ENCODE assay signal across 8 mouse cellular contexts in the genomic region with DNA sequence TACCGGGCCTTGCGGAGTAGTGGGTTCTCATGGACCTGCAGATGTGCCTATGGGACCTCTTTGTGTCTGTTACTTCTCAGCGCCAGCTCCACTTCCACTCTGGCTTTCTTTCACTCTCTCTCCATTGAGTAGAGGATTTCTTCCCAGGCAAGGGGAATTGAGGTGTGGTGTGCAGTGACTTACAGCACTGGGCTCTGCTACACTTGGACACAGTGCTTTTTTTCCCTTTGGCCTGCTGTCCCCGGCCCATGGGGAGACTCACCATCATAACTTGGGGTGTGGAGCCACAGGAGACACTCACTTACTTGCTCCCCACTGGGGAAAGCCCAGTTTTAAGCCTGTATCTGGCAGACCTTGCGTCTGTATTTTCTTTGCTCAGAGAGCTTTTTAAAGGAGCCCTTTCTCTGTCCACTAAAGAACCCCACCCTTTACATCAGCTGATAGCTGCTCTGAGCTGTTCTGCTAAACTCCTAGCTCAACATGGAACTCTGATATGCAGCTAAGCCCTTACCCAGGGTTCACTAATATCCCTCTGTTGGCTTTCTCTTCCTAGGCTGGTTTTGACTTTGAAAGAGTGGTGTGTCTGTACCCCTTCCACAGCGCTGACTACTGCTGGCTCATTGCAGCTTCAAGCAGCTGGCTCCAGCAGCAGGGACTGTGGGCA. TPM values are rescaled to one million over a fixed set of nuclear protein-coding genes. Genes with fewer than 3 reads are reported as not detected.
DNase-seq lines count a peak whose midpoint lies in the region; ATAC-seq lines count a peak whose summit lies in the region.

No protein-coding gene starts in this region.

- no peak for DNase-seq in lung, postnatal 36 days
- no peak for DNase-seq in MN1 (ENCODE audit: low spot score)
- DNase-seq in cerebellum, postnatal 4 days (ENCODE audit: low spot score in 2 of 2), result no peak
- no peak for DNase-seq in spleen, postnatal 14 days (ENCODE audit: low spot score in 2 of 2)

- H3K4me1 ChIP-seq in lung, embryonic 16.5 days (replicated peaks; ENCODE audit: control insufficient read depth, insufficient read depth, low read length), result peaks cover 31% of the 10 kb centered on the region
- H3K4me1 ChIP-seq in forebrain, embryonic 13.5 days, result peaks cover 37% of the 10 kb centered on the region
- peaks cover 31% of the 10 kb centered on the region for H3K4me1 ChIP-seq in limb, embryonic 12.5 days (replicated peaks)
- peaks cover 47% of the 10 kb centered on the region for H3K4me1 ChIP-seq in neural tube, embryonic 15.5 days

- peak overlapping the region; percentile 23; the same call in 1 of the 2 replicates for H3K27ac ChIP-seq in lung, embryonic 16.5 days (ENCODE audit: low read length)
- H3K27ac ChIP-seq in forebrain, embryonic 13.5 days, result no peak overlapping the region
- 0 out of 2 replicates have a peak overlapping the region, but pooled peaks have one; percentile 36 for H3K27ac ChIP-seq in limb, embryonic 12.5 days
- H3K27ac ChIP-seq in neural tube, embryonic 15.5 days (replicated peaks), result no peak overlapping the region

- WGBS in lung, embryonic 16.5 days, result 87% methylated on average over 6 of the region's 6 CpGs
- WGBS in forebrain, embryonic 13.5 days, result 91% methylated on average over 6 of the region's 6 CpGs
- WGBS in limb, embryonic 12.5 days, result 90% methylated on average over 6 of the region's 6 CpGs
- WGBS in neural tube, embryonic 15.5 days, result 70% methylated on average over 6 of the region's 6 CpGs

- no peaks in the 10 kb centered on the region for H3K27me3 ChIP-seq in lung, embryonic 16.5 days (ENCODE audit: control insufficient read depth, insufficient read depth, low read depth, low read length)
- no peaks in the 10 kb centered on the region for H3K27me3 ChIP-seq in forebrain, embryonic 13.5 days
- no peaks in the 10 kb centered on the region for H3K27me3 ChIP-seq in limb, embryonic 12.5 days
- no peaks in the 10 kb centered on the region for H3K27me3 ChIP-seq in neural tube, embryonic 15.5 days (replicated peaks)

- H3K9me3 ChIP-seq in lung, embryonic 16.5 days (ENCODE audit: control insufficient read depth, low read length), result no peaks in the 10 kb centered on the region
- no peaks in the 10 kb centered on the region for H3K9me3 ChIP-seq in forebrain, embryonic 13.5 days (replicated peaks)
- no peaks in the 10 kb centered on the region for H3K9me3 ChIP-seq in limb, embryonic 12.5 days
- H3K9me3 ChIP-seq in neural tube, embryonic 15.5 days (replicated peaks), result no peaks in the 10 kb centered on the region

- ATAC-seq in lung, embryonic 16.5 days (ENCODE audit: low read depth), result no peak
- no peak for ATAC-seq in forebrain, embryonic 13.5 days
- no peak for ATAC-seq in limb, embryonic 12.5 days (ENCODE audit: insufficient number of reproducible peaks, insufficient read depth, low FRiP score, low TSS enrichment, low read depth)
- no peak for ATAC-seq in neural tube, embryonic 15.5 days (ENCODE audit: low FRiP score)

- peak overlapping the region; percentile 84; the same call in 1 of the 2 replicates for H3K4me3 ChIP-seq in lung, embryonic 16.5 days (ENCODE audit: low read length)
- 0 out of 2 replicates have a peak overlapping the region, but pooled peaks have one; percentile 86 for H3K4me3 ChIP-seq in forebrain, embryonic 13.5 days
- H3K4me3 ChIP-seq in limb, embryonic 12.5 days (replicated peaks), result peak overlapping the region; percentile 80
- H3K4me3 ChIP-seq in neural tube, embryonic 15.5 days (replicated peaks), result peak overlapping the region; percentile 93

- H3K36me3 ChIP-seq in lung, embryonic 16.5 days (ENCODE audit: control insufficient read depth, insufficient read depth, low read length), result peaks cover 21% of the 10 kb centered on the region
- H3K36me3 ChIP-seq in forebrain, embryonic 13.5 days (ENCODE audit: poor library complexity, severe bottlenecking), result peaks cover 51% of the 10 kb centered on the region
- peaks cover 59% of the 10 kb centered on the region for H3K36me3 ChIP-seq in limb, embryonic 12.5 days
- H3K36me3 ChIP-seq in neural tube, embryonic 15.5 days, result peaks cover 35% of the 10 kb centered on the region

- H3K4me2 ChIP-seq in lung, embryonic 16.5 days (ENCODE audit: low read depth, low read length), result peak overlapping the region; percentile 98
- peak overlapping the region; percentile 94 for H3K4me2 ChIP-seq in forebrain, embryonic 13.5 days
- peak overlapping the region; percentile 74 for H3K4me2 ChIP-seq in limb, embryonic 12.5 days
- peak overlapping the region; percentile 98 for H3K4me2 ChIP-seq in neural tube, embryonic 15.5 days

- peak overlapping the region; percentile 34 for H3K9ac ChIP-seq in lung, embryonic 16.5 days (ENCODE audit: low read length)
- peak overlapping the region; percentile 85 for H3K9ac ChIP-seq in forebrain, embryonic 13.5 days
- H3K9ac ChIP-seq in limb, embryonic 12.5 days (replicated peaks), result peak overlapping the region; percentile 82
- H3K9ac ChIP-seq in neural tube, embryonic 15.5 days (replicated peaks), result peak overlapping the region; percentile 86

RNA-seq across cellular contexts. Expression of gene Ehd1, which starts 3.1 kb away (rescaled TPM):
- 77.9 and 81.6 TPM in 2 replicates for polyA plus RNA-seq in lung, embryonic 16.5 days (2015; fragmentation: Nextera tagmentation; extraction: Ambion mirVana)
- 74.3 and 75.6 TPM in 2 replicates for polyA plus RNA-seq in forebrain, embryonic 13.5 days (2015; fragmentation: Nextera tagmentation; extraction: Ambion mirVana)
- polyA plus RNA-seq in limb, embryonic 12.5 days (2016; fragmentation: Nextera tagmentation; extraction: Ambion mirVana), result 71.5 and 71.6 TPM in 2 replicates
- 80.6 and 87.7 TPM in 2 replicates for polyA plus RNA-seq in neural tube, embryonic 15.5 days (2015; fragmentation: Nextera tagmentation; extraction: Ambion mirVana)

RNA-seq across cellular contexts. Expression of gene Cdc42bpg, which starts 26.6 kb away (rescaled TPM):
- 1.1 and 1.7 TPM in 2 replicates for polyA plus RNA-seq in lung, embryonic 16.5 days (2015; fragmentation: Nextera tagmentation; extraction: Ambion mirVana)
- 0.22 and 0.39 TPM in 2 replicates for polyA plus RNA-seq in forebrain, embryonic 13.5 days (2015; fragmentation: Nextera tagmentation; extraction: Ambion mirVana)
- polyA plus RNA-seq in limb, embryonic 12.5 days (2016; fragmentation: Nextera tagmentation; extraction: Ambion mirVana), result 0.69 and 0.96 TPM in 2 replicates
- 0.33 and 0.36 TPM in 2 replicates for polyA plus RNA-seq in neural tube, embryonic 15.5 days (2015; fragmentation: Nextera tagmentation; extraction: Ambion mirVana)

RNA-seq across cellular contexts. Expression of gene Atg2a, which starts 38.1 kb away (rescaled TPM):
- polyA plus RNA-seq in lung, embryonic 16.5 days (2015; fragmentation: Nextera tagmentation; extraction: Ambion mirVana), result 10.3 and 12.6 TPM in 2 replicates
- 8.9 and 9.7 TPM in 2 replicates for polyA plus RNA-seq in forebrain, embryonic 13.5 days (2015; fragmentation: Nextera tagmentation; extraction: Ambion mirVana)
- 11.1 and 11.2 TPM in 2 replicates for polyA plus RNA-seq in limb, embryonic 12.5 days (2016; fragmentation: Nextera tagmentation; extraction: Ambion mirVana)
- polyA plus RNA-seq in neural tube, embryonic 15.5 days (2015; fragmentation: Nextera tagmentation; extraction: Ambion mirVana), result 12.5 and 12.9 TPM in 2 replicates

RNA-seq across cellular contexts. Expression of gene Ppp2r5b, which starts 43.9 kb away (rescaled TPM):
- polyA plus RNA-seq in lung, embryonic 16.5 days (2015; fragmentation: Nextera tagmentation; extraction: Ambion mirVana), result 17.8 and 20.2 TPM in 2 replicates
- 53.7 and 58.8 TPM in 2 replicates for polyA plus RNA-seq in forebrain, embryonic 13.5 days (2015; fragmentation: Nextera tagmentation; extraction: Ambion mirVana)
- polyA plus RNA-seq in limb, embryonic 12.5 days (2016; fragmentation: Nextera tagmentation; extraction: Ambion mirVana), result 22.7 and 23.7 TPM in 2 replicates
- 127 and 156 TPM in 2 replicates for polyA plus RNA-seq in neural tube, embryonic 15.5 days (2015; fragmentation: Nextera tagmentation; extraction: Ambion mirVana)

RNA-seq across cellular contexts. Expression of gene Gpha2, which starts 53.4 kb away (rescaled TPM):
- polyA plus RNA-seq in lung, embryonic 16.5 days (2015; fragmentation: Nextera tagmentation; extraction: Ambion mirVana), result 0.63 and 0.88 TPM in 2 replicates
- 0.31 TPM in 1 of 2 replicates, not detected in the other for polyA plus RNA-seq in forebrain, embryonic 13.5 days (2015; fragmentation: Nextera tagmentation; extraction: Ambion mirVana)
- 2.0 and 2.4 TPM in 2 replicates for polyA plus RNA-seq in limb, embryonic 12.5 days (2016; fragmentation: Nextera tagmentation; extraction: Ambion mirVana)
- polyA plus RNA-seq in neural tube, embryonic 15.5 days (2015; fragmentation: Nextera tagmentation; extraction: Ambion mirVana), result 0.75 TPM in 1 of 2 replicates, not detected in the other

Comparison
In these comparisons a context has a peak if more than half of its experiments do, and no peak if none do; other contexts are left out.
1. H3K27ac ChIP-seq: peak in lung, embryonic 16.5 days (single experiment) and limb, embryonic 12.5 days (single experiment); none in forebrain, embryonic 13.5 days (single experiment) and neural tube, embryonic 15.5 days (single experiment).
2. H3K9ac ChIP-seq: peak in every context shown above with its lines; median percentile 86 in neural tube, embryonic 15.5 days; 85 in forebrain, embryonic 13.5 days; 82 in limb, embryonic 12.5 days; 34 in lung, embryonic 16.5 days.
3. Peak in every context shown above with its lines, with median percentiles within 50 percentile points of each other: H3K4me2 ChIP-seq and H3K4me3 ChIP-seq.